Mouse (Mus musculus): Measurements from ENCODE around the gene Tmem185b. TPM values are rescaled to one million over a fixed set of nuclear protein-coding genes. Genes with fewer than 3 reads are reported as not detected.

Gene Tmem185b
- total RNA-seq (2021) = 10 to 100 TPM; 16.3 to 19.8 TPM

DNA sequence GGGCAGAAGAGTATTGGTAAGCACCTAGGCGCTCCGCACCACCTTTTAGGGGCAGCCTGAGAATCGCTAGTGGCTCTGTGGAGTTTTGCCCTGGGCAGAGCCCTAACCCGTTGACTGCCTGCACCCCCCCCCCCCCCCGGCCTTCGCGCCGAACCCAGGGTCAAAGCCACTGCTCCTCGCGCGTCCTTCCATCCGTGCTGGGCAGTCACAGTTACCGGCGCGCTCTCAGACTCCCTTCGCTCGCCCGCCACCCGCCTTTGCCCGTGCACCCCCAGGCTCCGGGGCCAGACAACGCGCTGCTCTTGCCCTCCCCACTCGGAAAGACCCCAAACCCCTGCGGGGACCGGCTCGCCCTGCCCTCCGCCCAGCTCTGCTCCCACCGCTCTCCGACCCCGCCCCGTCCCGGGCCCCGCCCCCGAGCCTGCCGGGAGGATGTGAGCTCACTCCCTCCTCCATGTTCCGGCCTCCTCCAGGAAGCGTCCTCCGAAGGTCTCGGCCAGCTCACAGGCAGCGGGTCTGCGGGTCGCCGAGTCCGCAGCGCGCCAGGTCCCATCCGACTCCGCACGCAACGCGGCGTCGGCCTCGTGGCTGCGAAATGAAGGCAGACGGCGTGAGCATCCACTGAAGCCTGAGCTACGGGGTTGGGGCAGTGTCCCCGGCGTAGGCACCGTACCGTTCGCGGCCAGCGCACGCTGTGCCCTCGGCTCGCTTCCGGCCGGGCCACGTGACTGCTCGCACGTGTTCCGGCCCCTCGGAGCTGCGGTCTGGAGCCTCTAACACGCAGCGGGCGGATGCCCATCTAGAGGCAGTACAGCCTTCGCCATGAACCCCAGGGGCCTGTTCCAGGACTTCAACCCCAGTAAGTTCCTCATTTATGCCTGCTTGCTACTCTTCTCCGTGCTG lies at the start of gene Tmem185b:
Gene Tmem185b (plus strand): TSS at position 472 of the 903 bp plus-strand sequence.
- peak; percentile 95 for DNase-seq
- intact Hi-C loops (cut with DNase I) = loop anchor here (2.0 to 5.0 kb wide), 2 partner anchors 15 to 39 kb away; no protein-coding TSS in a partner anchor

DNA sequence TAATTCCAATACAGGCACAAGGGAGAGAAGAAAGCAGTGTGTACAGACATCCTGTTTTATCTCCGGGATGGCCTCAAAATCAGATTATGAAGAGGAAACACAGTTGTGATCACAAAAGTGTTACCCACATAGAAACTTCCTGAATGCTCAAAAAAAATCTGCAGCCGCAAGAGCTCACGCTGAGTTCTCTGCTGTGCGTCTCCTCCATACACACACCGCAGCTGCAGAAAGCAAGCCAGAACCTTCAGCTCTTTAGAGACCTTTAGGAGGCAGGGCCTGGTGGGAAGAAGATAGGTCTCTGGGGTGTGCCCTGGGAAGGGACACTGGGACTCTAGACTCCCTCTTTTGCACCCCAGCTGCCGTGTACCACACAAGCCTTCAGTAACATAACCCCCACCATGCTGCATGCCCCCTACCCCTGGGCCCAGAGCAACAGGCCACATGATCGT lies 49.0 kb upstream of the Tmem185b start:
- DNase-seq = no peak
- intact Hi-C loops (cut with DNase I) = no loop called here

DNA sequence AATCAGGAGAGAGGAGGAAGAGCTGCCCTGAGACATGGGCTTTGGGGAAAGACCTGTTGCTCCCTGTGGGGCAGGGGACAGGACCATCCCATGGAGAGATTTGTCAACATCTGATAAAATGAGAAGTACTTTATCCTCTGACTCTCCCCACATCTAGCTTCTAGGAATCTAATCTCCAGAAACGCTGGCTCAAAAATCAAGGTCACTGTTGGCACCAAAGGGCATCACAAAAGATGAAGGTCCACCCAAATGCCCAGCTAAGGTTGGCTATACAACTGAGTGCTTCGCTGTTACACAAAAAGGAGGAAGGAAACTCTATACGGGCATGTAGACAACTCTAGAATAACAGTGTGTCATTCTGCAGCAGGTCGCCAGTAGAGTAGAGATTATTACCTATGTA lies 46.3 kb upstream of the Tmem185b start:
- DNase-seq = no peak

DNA sequence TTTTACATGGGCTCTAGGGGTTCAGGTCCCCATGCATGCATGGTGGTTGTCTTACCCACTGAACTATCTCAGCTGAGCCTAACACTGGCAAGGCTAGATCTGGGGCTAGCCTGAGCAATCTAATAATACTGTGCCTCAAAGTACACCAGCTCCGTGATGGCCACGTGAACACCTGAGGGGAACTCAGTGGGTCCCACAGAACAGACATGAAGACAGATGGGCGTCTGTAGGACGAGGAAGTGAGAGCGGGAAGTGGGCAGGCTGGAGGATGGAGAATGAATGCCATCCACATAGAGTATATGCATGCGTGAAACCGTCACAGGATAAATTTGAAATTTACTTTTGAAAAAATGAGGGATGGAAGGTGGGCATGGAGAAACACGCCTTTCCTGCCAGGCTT lies 45.3 kb upstream of the Tmem185b start:
- intact Hi-C loops (cut with DNase I) = no loop called here
- no peak for DNase-seq

More for the DNA sequence above, 46.3 kb upstream of the Tmem185b start:
- intact Hi-C loops (cut with DNase I) = no loop called here

DNA sequence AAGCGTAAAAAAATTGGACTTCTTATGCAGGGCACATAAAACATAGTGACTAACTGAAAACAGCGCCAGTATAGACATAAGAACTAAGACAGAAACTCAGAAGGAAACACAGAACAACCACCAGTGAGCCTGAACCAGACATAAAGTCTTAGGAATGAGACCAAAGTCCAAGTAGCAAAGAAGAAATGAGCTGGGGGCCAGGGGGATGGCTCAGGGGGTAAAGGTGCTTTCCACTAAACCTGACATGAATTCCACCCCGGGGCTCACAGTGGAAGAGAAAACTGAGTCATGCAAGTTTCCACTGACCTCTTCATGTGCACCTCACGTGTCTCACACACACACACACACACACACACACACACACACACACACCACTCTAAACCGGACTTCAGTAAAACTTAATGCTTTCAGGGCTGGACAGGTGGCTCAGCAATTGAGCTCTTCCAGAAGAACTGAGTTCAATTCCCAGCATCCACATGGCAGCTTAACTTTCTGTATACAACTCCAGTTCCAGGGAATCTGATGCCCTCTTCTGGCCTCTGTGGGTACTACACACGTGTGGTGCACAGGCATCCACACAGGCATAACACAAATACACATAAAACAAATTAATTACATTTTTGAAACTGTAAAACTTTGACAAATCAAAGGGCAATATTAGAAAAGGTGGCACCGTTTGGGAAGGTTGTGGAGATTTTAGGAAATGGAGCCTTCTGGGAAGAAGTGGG lies 44.6 kb upstream of the Tmem185b start:
- DNase-seq = no peak
- intact Hi-C loops (cut with DNase I) = no loop called here

DNA sequence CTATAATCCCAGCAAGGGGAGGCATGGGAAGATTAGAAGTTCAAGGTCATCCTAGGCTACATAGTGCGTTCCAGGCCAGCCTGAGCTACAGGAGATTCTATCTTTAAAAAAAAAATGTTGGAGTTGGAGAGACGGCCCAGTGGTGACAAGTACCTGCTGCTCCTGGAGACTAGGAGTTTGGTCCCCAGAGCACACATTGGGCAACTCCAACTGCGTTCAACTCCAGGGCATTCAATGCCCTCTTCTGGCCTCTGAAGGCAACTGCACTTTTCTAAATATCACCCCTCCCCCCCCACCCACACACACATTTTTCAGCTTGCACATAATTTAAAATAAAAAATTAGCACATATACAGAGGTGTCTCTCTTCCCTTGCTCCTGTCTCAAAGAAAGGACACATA lies 43.1 kb upstream of the Tmem185b start:
- intact Hi-C loops (cut with DNase I) = no loop called here

DNA sequence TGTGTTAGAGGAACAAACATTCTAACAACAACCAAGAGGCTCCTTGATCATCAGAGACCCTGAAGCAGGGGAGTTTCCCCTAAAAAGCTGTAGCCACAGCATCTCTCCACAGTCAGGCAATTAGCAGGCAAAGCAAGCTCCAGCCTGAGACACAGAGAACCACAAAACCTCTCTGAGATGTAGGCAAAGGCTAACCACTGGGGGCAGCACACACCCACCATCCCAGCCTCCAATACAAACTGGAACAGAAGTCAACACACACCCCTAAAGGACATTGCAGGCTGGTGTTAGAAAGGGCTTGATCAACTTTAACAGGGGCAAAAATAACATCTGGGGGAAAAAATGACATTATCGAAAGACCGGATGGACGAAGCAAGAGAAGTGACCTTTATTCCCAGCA lies 41.5 kb upstream of the Tmem185b start:
- intact Hi-C loops (cut with DNase I) = no loop called here
- DNase-seq = peak; percentile 55 to 57

More for the DNA sequence above, 43.1 kb upstream of the Tmem185b start:
- DNase-seq = no peak

DNA sequence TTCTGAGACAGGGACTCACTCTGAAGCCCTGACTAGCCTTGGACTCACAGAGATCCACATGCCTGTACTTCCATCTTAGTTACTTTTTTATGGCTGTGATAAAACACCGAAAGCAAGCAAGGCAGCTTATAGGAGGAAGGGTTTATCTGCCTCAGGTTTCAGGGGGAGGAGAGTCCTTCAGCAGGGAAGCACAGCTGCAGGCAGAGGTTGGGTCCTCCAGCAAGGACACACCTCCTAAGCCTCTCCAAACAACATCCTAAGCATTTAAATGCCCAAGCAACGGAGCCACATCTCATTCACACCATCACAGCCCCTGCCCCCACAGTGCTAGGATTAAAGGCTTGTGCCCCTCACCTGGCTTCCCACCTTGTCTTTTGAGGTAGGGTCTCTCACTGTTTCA lies 40.1 kb upstream of the Tmem185b start:
- DNase-seq = no peak
- intact Hi-C loops (cut with DNase I) = loop anchor here (5.0 kb wide), 1 partner anchor 41 kb away; the partner anchor contains the start of gene Tmem185b

DNA sequence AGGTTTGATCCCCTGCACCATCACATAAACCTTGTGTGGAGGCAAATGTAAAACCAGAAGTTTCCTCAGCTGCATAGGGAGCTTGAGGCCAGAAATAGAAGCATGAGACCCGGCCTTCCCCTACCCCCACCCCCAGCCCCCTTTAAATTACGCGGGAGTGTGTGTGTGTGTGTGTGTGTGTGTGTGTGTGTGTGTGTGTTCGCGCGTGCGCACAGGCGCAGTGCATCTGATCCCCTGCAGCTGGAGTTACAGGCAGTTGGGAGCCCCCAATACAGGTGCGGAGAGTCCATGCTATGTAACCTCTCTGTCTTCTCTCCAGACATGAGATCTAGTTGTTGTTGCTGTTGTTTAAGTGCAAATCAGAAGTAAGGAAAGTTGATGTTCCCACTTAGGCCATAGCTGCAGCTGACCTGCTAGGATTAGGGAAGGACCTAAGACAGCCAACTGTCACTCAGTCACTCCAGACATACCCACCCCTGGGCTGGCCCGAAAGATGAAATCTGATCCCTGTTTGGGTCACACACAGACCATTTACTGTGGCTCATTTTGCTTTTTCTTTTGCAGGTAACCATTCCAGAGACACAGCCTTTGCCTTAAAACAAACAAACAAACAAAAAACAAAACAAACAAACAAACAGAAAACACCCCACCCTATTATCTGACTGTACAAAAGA lies 37.9 kb upstream of the Tmem185b start:
- no peak for DNase-seq
- intact Hi-C loops (cut with DNase I) = loop anchor here (5.0 kb wide), 1 partner anchor 39 kb away; the partner anchor contains the start of gene Tmem185b

DNA sequence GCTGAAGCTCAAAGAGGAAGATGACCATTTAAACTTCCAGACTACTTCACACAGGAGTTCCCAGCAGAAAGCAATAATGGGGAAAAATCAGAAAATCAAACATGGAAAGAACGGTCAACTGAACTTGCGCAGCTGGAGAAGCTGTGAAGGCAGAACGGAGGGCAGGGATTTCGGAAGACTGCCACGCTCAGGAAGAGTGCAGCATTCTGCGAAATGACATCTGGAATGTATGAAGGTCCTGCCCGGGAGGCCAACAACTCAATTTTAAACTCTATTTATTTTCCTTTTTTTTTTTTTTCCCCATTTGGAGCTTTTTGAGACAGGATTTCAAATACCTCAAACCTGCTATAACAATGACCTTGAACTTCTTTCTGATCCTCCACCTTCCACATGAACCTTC lies 35.2 kb upstream of the Tmem185b start:
- intact Hi-C loops (cut with DNase I) = no loop called here
- no peak for DNase-seq

DNA sequence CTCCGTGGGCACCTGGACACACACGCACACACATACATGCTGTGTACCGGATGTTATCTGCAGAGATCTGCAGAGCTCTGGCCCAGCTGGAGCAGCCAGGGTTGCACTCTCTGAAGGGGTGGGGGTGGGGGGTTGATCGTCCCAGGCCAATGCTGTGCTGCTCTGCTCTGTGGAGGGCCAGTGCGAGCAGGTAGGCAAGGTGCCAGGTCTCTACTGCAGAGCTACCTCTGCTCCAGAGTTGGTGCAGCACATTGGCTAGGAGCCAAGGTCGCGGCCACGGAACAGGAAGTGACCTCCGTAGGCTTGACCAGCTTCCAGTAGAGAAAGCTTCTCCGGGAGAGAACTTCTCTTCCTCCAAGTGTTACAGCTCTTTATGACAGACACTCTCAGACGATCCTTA lies 33.9 kb upstream of the Tmem185b start:
- DNase-seq = peak; percentile 81 to 86
- intact Hi-C loops (cut with DNase I) = no loop called here

DNA sequence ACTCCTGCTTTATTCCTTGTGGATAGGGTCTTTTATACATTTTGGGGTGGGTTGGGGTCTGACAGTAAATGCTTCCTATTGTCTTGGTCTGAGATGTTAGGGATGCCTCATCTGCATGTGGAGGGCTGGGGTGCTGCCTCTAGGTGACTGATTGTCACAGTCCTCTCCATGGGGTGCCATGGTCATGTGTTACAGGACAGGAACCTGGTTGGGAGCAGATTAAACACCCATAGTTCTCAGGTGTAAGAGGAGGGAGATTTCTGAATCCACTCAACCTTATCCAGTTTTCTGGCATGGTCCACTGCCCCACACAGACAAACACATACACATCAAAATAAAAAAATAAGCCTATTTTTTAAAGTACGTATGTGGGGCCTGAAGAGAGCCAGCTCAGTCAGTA lies 33.5 kb upstream of the Tmem185b start:
- DNase-seq = no peak
- intact Hi-C loops (cut with DNase I) = no loop called here

DNA sequence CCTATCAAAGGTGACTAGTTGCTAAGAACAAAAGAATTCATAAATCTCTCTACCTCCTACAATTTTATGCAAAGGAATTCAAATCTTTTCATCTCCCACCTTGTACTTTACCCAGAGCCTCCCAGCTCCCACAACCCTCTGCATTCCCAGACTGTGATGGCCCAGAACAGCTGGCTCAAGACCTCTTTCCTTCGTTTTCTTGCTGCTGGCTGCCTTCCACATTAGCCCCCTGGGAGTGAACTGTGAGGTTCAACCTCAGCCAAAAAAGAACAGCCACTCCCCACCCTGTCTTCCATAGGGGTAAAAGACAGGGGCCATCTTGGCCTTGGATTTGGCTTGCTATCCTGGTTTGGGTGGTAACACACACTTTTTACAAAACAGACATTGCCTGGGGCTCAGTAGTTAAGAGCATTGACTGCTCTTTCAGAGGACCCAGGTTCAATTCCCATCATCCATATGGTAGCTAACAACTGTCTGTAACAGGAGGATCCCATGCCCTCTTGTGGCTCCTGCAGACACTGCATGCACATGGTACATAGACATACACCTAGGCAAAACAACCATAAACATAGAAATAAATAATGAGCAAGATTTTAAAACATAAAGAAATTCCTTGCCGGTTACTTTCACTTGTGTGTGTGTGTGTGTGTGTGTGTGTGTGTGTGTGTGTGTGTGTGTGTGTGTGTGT lies 31.8 kb upstream of the Tmem185b start:
- DNase-seq = peak; percentile 71 to 75
- intact Hi-C loops (cut with DNase I) = no loop called here

DNA sequence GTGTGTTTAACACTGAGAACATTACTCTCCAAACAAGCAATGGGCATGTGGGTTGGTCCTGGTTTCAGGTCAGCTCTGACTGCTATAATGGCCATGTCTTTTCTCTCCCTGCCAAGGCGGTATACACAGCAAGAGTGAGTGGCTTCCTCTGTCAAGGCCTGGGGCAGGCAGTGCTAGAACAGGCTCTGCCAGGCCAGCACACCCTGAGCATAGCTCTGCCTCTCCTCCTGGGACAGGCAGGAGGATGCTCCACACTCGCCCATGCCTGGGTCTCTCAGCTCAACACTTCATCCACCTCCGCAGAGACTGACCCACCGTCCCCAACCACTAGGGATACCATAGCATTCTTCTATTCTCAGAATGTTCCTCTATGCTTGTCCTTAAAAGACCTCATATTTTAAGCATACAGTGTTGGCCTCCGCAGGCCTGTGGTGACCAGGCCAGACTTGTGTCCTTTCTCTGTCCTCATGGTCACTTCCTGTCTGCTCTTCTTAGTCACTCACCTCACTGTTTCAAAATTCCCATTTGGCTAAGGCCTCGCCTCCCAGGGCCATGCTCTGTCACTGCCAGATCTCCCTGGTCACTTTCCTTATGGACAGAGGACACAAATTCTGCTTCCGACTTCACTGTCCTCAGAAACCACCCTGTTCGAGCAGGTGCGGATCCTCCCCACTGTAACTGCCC lies 31.1 kb upstream of the Tmem185b start:
- intact Hi-C loops (cut with DNase I) = no loop called here

DNA sequence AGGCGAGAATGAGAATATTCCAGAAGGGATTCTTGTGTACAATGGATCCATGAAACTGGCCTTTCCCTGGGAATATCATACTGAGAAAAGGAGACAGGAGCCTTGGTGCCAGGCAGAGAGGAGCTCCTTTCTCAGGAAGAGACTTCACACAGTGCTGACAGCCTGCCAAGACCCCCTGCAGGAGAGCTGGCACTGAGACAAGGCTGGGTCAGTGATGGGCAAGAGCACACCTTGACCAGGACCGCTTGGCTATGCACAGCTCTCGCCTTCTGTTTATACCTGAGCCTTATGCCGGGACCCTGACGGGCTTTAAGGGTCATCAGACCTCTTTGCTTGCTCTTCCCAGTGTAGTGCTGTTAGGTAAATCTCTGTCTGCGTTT lies 30.6 kb upstream of the Tmem185b start:
- intact Hi-C loops (cut with DNase I) = no loop called here
- no peak for DNase-seq

More for the DNA sequence above, 31.1 kb upstream of the Tmem185b start:
- peak in 1 of 2 experiments; percentile 51 for DNase-seq

DNA sequence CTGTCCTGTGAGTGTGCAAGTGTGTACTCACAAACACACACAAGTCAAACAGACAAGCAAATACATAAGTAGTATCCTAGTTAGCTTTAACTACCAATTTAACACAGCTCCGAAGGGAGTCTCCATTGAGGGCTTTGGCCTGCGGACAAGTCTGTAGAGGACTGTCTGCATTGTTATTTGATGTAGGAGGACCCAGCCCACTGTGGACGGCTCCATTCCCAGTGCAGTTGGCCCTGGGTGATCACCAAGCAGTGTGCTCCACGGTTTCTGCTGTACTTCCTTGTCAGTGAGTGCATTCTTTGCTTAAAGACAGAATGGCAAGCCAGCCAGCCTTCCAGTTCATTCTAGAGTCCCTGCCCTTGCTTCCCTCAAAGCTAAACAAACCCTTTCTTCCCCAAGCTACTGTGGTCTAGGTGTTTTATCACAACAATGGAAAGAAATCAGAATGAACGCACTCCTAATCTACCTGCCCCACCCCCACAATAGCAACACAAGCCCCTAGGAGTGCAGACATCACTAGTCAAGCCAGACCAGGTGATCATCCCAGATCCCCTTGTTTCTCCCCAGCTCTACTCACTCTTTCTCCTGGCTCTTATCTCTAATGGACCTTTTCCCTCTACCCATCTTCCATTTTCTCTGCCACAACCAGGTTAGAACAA lies 28.5 kb upstream of the Tmem185b start:
- DNase-seq = no peak
- intact Hi-C loops (cut with DNase I) = no loop called here

DNA sequence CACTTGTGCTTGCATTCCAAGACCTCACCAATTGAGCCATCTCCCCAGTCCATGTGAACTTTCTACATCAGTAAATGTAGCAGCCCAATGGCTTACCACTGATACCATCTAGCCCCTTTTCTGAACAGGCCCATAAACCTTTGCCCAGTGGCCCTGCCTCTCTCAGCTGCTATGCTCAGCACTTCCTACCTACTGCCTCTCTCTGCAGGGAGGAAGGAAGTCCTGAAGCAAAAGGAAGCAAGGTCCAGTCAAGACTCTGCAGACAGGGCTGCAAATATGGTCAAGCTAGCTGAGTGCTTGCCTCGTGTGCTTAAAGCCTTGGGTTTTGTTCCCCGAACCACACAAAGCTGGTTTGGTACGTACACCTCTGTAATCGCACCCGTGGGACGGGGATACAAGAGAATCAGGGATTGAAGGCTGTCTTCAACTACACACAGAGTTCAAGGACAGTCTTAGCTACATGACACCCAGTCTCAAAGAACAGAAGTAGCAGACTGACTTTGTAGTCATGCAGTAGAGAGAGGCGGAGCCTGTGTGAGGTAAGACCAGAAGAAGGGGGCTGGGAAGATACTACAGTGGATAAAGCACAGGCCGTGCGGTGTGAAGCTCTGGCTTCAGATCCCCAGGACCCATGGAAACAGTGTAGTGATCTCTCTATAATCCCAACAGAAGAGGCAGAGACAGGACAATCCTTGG lies 27.3 kb upstream of the Tmem185b start:
- DNase-seq = no peak
- intact Hi-C loops (cut with DNase I) = no loop called here

DNA sequence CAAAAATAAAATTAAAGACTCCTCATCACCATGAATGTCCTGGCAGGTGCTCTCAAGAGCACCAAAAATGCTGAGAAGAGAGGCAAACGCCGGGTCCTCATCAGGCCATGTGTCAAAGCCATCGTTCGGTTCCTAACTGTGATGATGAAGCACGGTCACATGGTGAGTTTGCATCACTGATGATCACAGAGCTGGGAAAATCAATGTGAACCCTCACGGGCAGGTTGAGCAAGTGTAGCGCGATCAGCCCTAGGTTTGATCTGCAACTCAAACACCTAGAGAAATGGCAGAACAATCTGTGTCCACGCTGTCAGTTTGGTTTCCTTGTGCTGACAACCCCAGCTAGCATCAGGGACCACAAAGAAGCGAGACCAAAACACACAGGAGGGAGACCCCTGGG lies 26.5 kb upstream of the Tmem185b start:
- DNase-seq = no peak

DNA sequence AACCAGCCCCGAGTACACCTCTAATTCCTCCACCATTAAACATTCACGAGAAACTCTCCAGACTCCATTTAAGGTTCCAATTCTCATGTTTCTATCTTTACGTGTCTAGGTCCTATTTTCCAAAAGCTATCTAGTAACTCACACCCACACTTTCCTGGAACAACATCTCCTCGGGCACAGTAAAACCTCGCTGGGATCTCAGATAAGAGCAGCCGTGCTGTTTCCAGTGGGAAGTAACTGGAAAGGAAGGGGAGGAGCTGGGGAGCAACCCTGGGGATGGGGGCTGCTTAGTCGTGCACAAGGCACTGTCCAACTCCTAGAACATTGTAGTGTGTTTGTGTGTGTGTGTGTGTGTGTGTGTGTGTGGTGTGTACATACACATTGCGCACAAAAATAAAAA lies 24.1 kb upstream of the Tmem185b start:
- DNase-seq = no peak
- intact Hi-C loops (cut with DNase I) = no loop called here

More for the DNA sequence above, 26.5 kb upstream of the Tmem185b start:
- intact Hi-C loops (cut with DNase I) = no loop called here

Data from heart, postnatal 10 days (tissue).